Mouse (Mus musculus) liver, embryonic 13.5 days (tissue): Measurements from ENCODE around the gene Sh3rf1. TPM values are rescaled to one million over a fixed set of nuclear protein-coding genes. Genes with fewer than 3 reads are reported as not detected.

ENCODE experiments used
- ATAC-seq: fragments of 200-750 bp; cut with Nextera tagmentation; 2 replicates; pipeline ENCODE4 v1.8.0; 2017; ENCODE audit warnings: low read depth, mild to moderate bottlenecking, moderate number of reproducible peaks, moderate library complexity
- DNase-seq: peaks from one replicate; pipeline ENCODE4 v3.0.0; 2022
- H3K27ac ChIP-seq: fragments of 300-500 bp; sonication (generic); 2 replicates; pipeline ENCODE4 v1.5.1; 2015; ENCODE audit warnings: moderate library complexity, mild to moderate bottlenecking, inconsistent platforms
- H3K27me3 ChIP-seq: fragments of 300-500 bp; sonication (generic); 2 replicates; pipeline ENCODE4 v1.6.1; 2015; ENCODE audit warnings: mild to moderate bottlenecking, inconsistent platforms
- H3K36me3 ChIP-seq: fragments of 300-500 bp; sonication (generic); 2 replicates; pipeline ENCODE4 v1.6.1; 2015; ENCODE audit warnings: mild to moderate bottlenecking, inconsistent platforms
- H3K4me1 ChIP-seq: fragments of 300-500 bp; sonication (generic); replicated peaks from 2 replicates; pipeline ENCODE4 v1.6.1; 2015; ENCODE audit warnings: inconsistent platforms
- H3K4me2 ChIP-seq: fragments of 300-500 bp; sonication (generic); 2 replicates; pipeline ENCODE4 v1.6.1; 2015; ENCODE audit warnings: inconsistent platforms, mild to moderate bottlenecking, moderate library complexity
- H3K4me3 ChIP-seq: fragments of 300-500 bp; sonication (generic); replicated peaks from 2 replicates; pipeline ENCODE4 v1.5.1; 2015; ENCODE audit warnings: mild to moderate bottlenecking, inconsistent platforms
- H3K9ac ChIP-seq: fragments of 300-500 bp; sonication (generic); 2 replicates; pipeline ENCODE4 v1.6.1; 2015; ENCODE audit warnings: mild to moderate bottlenecking, inconsistent platforms
- H3K9me3 ChIP-seq: fragments of 300-500 bp; sonication (generic); replicated peaks from 2 replicates; pipeline ENCODE4 v1.6.1; 2016; ENCODE audit warnings: inconsistent platforms
- WGBS: fragments of 180-500 bp; shearing (Covaris S2); methylation state at CpG from one replicate; pipeline ENCODE4 v1.1.7; 2015; ENCODE audit not compliant: insufficient replicate concordance; 5-methylcytosine and 5-hydroxymethylcytosine counted together
- polyA plus RNA-seq: library from polyadenylated mRNA; unstranded; fragments of >200 nt; fragmentation: Nextera tagmentation; extraction: Ambion mirVana; gene quantifications from 2 replicates; pipeline ENCODE4 v1.2.1, GENCODE M21; 2015

Sh3rf1 gene
- polyA plus RNA-seq, 1 experiment from 2014 or later, result 1.1 TPM

DNA sequence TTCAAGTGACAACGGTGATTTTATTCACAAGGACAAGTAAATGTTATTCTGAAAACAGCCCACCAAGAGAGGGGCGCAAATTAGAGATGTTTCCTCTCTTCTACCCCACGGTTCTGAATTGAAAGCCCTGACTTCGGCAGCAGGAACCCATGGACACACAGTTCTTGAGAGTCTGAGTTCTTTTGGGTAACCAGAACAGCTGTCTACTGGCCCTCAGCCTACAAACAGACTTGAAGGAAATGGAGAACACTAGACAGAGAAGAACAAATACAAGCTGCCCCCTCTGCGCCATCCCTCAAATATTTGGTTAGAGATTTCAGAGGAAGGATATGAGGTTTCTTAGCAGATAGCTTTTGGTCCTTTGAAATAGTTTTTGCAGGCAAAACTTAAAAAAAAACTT is 52.7 kb downstream of the Sh3rf1 start:
- Histone ChIP-seq H3K4me3 (no peak overlapping the region), H3K27me3 (no peaks in the 10 kb centered on the region), H3K36me3 (no peaks in the 10 kb centered on the region), H3K9ac (no peak overlapping the region), H3K27ac (no peak overlapping the region), H3K4me2 (no peak overlapping the region), H3K4me1 (peaks cover 22% of the 10 kb centered on the region), H3K9me3 (no peaks in the 10 kb centered on the region)
- 74% methylated on average over 5 of the region's 5 CpGs for WGBS
- DNase-seq, result no peak
- ATAC-seq, result no peak

DNA sequence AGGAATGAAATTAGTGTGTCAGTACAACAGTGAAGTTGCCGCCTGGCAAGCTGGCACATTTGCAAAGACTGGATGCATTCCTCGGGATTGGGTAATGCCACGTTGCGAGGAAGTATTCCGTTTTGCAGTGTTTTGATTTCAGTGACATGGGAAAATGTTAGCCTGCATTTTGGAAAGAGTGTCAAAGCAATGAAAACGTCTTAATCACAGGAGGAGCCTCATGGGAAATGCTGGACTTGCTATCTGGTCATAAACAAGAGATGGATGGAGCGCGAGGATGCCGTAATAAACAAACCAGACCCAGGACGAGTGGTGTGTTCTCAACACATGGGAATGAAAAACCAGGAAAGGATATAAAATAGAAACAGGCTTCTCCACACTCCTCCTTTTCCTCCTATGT is 55.4 kb downstream of the Sh3rf1 start:
- DNase-seq (no peak), ATAC-seq (no peak)
- H3K9me3 ChIP-seq, result no peaks in the 10 kb centered on the region
- peaks cover 44% of the 10 kb centered on the region for H3K4me1 ChIP-seq
- no peak overlapping the region for H3K4me2 ChIP-seq
- 74% methylated on average over 10 of the region's 10 CpGs for WGBS
- H3K9ac ChIP-seq, result no peak overlapping the region
- H3K4me3 ChIP-seq, result no peak overlapping the region
- H3K36me3 ChIP-seq, result no peaks in the 10 kb centered on the region
- no peak overlapping the region for H3K27ac ChIP-seq
- no peaks in the 10 kb centered on the region for H3K27me3 ChIP-seq

DNA sequence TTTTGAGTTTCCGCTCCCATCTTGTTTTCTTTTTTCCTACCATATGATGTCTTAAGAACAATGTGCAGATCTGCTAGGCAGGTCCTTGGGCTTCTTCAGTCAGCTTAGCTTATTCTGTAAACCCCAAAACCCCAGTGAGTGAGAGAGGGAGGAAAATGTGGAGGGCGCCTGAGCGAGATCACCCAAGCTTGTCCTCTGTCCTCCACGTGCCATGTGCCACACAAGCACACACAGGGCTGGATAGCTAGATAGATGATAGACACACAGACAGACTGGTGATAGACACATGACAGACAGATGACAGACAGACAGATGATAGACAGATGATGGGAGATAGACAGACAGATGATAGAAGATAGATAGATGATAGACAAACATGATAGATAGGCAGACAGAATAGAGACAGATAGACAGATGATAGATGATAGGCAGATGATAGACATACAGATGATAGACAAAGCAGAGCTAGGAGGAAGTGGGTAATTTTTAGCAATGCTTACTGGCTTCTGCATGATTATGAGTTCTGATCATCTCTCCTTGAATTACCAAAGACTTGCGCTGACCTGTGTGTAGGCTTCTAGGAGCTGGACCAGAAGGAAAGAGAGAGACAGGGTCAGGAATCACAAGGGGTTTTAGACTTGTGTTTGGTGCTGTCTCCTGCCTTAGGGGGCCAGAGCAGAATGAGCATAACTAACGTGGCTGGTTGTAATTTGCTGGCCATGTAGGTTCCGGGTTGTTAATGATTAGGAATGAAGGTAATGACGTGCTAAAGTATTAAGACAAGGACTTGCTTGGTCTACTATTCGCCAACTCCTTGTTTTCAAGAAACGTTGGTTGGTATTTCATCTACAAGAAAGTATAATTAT is 58.9 kb downstream of the Sh3rf1 start:
- no peaks in the 10 kb centered on the region for H3K9me3 ChIP-seq
- no peak overlapping the region for H3K9ac ChIP-seq
- 63% methylated on average over 10 of the region's 10 CpGs for WGBS
- H3K27me3 ChIP-seq, result no peaks in the 10 kb centered on the region
- H3K4me2 ChIP-seq, result no peak overlapping the region
- no peak for DNase-seq
- no peak for ATAC-seq
- H3K27ac ChIP-seq, result no peak overlapping the region
- no peak overlapping the region for H3K4me3 ChIP-seq
- H3K36me3 ChIP-seq, result no peaks in the 10 kb centered on the region
- peaks cover 35% of the 10 kb centered on the region for H3K4me1 ChIP-seq

DNA sequence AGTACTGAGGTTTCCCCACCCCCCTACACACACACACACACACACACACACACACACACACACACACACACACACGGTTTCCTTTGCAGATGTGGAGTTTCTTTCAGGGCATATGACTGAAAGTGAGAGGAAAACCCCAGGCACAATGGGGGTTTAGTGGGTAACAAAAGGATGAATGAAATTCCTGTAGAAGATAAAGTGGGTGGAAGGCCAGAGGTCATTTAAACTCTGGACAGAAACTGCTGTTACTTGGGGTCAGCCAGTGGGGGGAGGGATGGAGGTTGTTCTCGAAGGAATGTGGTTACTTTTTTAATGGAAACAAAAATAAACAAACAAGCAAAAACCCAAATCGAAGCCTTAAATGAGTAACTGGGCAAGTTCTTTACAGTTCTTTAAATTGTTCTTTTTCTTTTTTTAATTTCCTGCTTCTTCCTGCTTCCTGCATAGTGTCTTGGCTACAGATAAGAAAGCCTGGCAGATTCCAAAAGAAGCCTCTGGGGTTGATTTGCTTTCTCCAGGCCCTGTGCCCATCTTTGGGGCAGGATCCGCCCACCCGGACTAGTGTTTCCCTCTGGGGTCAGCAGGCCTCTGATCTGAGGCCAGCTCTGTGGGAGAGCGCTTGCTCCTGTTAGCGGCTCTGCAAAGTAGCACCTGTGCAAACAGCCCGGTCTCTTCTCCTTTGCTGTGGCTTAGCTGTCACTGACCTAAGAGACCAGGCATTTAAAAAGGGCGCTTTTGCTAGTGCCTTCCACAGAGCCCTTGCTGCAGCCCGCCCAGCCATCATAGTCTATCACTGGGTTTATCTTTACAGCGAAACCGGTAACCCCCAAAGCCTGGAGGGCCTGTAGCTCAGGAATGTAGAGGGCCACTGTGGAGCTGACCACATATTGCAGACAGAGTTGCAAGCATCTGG is 59.8 kb downstream of the Sh3rf1 start:
- no peak overlapping the region for H3K9ac ChIP-seq
- no peak overlapping the region for H3K27ac ChIP-seq
- ATAC-seq, result peak; percentile 39; the same call in 1 of the 2 replicates
- no peaks in the 10 kb centered on the region for H3K9me3 ChIP-seq
- no peak overlapping the region for H3K4me3 ChIP-seq
- DNase-seq, result no peak
- peaks cover 36% of the 10 kb centered on the region for H3K4me1 ChIP-seq
- no peak overlapping the region for H3K4me2 ChIP-seq
- no peaks in the 10 kb centered on the region for H3K36me3 ChIP-seq
- 28% methylated on average over 12 of the region's 12 CpGs for WGBS
- H3K27me3 ChIP-seq, result no peaks in the 10 kb centered on the region

DNA sequence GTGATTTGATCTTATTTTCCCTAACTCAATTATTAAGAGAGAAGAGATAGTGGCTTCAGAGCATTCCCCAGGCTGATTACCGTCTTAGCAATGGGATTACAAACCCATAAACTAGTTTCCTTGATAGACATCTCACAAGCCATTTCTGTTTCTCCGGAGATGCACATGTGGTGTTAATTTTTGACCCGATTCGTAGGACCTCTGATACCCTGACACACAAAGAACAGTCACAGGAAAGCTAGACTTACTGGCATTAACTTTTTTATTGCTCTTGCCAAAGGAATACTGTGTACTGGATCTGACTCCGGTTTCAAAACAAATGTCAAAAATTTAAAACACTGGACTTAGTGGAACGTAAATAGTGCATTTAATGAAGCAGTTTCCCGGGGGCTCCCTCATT is 62.2 kb downstream of the Sh3rf1 start:
- 60% methylated on average over 7 of the region's 7 CpGs for WGBS
- H3K4me1 ChIP-seq, result peaks cover 38% of the 10 kb centered on the region
- no peaks in the 10 kb centered on the region for H3K36me3 ChIP-seq
- no peak for DNase-seq
- no peak overlapping the region for H3K4me3 ChIP-seq
- H3K27ac ChIP-seq, result no peak overlapping the region
- no peaks in the 10 kb centered on the region for H3K9me3 ChIP-seq
- ATAC-seq, result no peak
- no peaks in the 10 kb centered on the region for H3K27me3 ChIP-seq
- H3K4me2 ChIP-seq, result no peak overlapping the region
- H3K9ac ChIP-seq, result no peak overlapping the region

DNA sequence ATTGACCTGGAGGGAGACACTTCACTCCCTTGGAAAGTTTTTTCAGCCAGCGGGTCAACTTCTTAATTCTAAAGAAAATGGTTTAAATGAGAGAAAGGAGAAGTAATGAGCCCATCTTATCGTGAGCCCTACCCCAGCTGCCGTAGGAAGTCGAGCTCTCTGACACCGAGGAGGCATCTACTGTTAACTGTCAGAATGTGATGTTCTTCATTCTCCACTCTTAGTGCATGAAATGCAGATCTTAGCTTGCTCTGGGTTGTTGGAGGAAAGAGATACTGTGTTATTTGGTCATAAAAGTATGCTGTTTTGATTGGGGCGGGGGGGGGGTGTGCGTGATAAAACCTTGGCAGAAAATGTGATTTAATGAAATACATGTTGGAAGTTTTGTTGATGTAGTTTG is 62.7 kb downstream of the Sh3rf1 start:
- WGBS, result 32% methylated on average over 7 of the region's 7 CpGs

DNA sequence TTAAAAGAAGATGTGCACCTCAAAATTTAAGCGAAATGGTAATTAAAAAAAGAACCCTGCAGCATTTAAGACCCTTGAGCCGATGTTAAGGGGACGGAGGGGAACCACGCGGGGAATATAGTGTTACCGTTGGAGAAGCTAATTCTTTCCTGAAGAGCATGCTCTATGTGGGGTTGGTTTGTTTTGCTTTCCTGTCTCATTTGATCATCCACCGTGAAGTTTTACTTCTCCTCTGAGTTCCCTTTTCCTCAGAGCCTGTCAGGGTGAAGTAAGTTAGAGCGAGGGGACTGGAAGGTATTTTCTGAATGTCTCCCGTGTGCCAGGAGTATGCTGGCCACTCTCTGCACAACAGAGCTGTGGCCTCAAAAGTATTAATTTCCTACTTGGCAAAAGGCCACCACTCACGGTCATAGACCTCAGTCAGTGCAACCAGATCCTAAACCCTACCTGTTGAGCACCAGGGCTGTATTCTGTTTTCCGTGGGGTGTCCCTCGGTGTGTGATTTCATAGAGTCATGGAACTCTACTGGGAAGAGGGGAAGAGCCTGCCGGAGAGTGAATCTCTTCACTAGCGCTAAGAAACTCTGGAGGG is 63.2 kb downstream of the Sh3rf1 start:
- Histone ChIP-seq H3K4me2 (no peak overlapping the region), H3K36me3 (no peaks in the 10 kb centered on the region), H3K9me3 (no peaks in the 10 kb centered on the region), H3K27ac (no peak overlapping the region), H3K9ac (no peak overlapping the region), H3K27me3 (no peaks in the 10 kb centered on the region), H3K4me3 (no peak overlapping the region), H3K4me1 (peaks cover 34% of the 10 kb centered on the region)
- ATAC-seq (no peak), DNase-seq (no peak)
- 59% methylated on average over 14 of the region's 14 CpGs for WGBS

More for the DNA sequence above, 62.7 kb downstream of the Sh3rf1 start:
- H3K9ac ChIP-seq, result no peak overlapping the region
- H3K9me3 ChIP-seq, result no peaks in the 10 kb centered on the region
- H3K27ac ChIP-seq, result no peak overlapping the region
- peaks cover 38% of the 10 kb centered on the region for H3K4me1 ChIP-seq
- no peak overlapping the region for H3K4me2 ChIP-seq
- ATAC-seq (no peak), DNase-seq (no peak)
- H3K36me3 ChIP-seq, result no peaks in the 10 kb centered on the region
- H3K4me3 ChIP-seq, result no peak overlapping the region
- H3K27me3 ChIP-seq, result no peaks in the 10 kb centered on the region

DNA sequence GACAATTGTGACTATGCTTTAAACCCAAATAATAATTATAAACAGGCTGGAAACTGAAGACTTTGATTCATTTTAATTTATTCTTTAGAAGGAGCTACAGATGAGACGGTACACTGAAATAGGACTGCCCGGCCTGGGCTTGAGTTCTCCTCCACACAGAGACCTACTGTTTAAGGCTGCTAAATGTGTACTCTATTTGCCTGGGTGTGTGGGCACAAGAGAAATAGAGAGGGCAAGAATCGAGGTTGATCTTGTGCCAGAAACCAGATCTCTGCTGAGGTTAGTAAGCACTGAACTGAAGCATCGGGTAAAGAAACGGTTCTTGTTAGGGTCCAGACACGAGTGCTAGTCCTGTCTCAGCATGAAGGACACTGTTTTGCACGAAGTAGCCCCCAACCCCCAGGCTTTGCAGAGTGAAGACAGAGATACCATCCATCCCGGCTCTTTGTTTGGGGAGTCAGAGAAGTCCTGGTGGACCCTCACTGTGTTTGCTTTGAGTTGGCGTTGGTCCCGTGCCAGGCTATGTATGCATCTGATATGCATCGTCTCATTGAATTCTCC is 64.4 kb downstream of the Sh3rf1 start:
- Histone ChIP-seq H3K27me3 (no peaks in the 10 kb centered on the region), H3K27ac (no peak overlapping the region), H3K9ac (no peak overlapping the region), H3K4me1 (peaks cover 22% of the 10 kb centered on the region), H3K4me3 (no peak overlapping the region), H3K36me3 (no peaks in the 10 kb centered on the region), H3K9me3 (no peaks in the 10 kb centered on the region), H3K4me2 (no peak overlapping the region)
- DNase-seq (no peak), ATAC-seq (no peak)
- WGBS, result 67% methylated on average over 11 of the region's 11 CpGs

DNA sequence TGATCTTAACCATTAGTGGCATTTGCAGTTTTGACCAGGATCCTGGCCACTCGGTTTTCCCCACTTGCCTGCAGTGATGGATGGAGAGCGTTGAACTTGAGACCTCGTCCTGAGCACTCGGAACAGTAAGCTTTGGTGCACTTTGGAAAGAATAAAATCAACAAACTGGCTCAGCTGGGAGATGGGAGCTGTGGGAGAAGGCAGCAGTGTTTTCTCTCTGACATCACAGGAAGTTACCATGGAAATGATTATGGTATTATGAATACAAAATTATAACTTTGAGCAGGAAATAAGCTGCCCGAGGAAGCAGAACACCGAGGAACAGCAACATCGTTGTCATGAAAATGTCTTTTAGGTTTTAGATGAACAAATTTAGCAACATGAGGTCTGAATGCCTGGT is 65.0 kb downstream of the Sh3rf1 start:
- no peak overlapping the region for H3K9ac ChIP-seq
- ATAC-seq (no peak), DNase-seq (no peak)
- no peaks in the 10 kb centered on the region for H3K27me3 ChIP-seq
- H3K4me2 ChIP-seq, result no peak overlapping the region
- no peaks in the 10 kb centered on the region for H3K36me3 ChIP-seq
- peaks cover 16% of the 10 kb centered on the region for H3K4me1 ChIP-seq
- H3K9me3 ChIP-seq, result no peaks in the 10 kb centered on the region
- no peak overlapping the region for H3K4me3 ChIP-seq
- 68% methylated on average over 7 of the region's 7 CpGs for WGBS
- H3K27ac ChIP-seq, result no peak overlapping the region

DNA sequence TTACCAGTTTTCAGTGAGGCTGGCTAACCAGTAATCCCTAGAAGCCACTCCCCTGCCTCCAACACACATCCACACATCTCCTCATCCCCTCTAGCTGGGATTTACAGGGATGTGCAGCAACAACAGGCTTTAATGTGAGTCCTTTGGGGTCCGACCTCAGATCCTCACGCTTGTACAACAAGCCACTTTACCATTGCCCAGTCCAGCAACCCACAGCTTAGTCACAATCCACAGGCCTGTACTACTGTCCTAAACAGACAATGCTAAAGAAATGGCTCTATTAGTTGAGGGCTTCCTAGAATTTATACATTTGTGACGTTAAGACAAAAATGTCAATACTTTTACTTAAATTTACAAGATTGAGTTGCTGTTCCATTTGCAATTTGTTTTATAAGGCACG is 71.4 kb downstream of the Sh3rf1 start:
- no peak overlapping the region for H3K4me3 ChIP-seq
- no peaks in the 10 kb centered on the region for H3K9me3 ChIP-seq
- no peak overlapping the region for H3K4me2 ChIP-seq
- H3K36me3 ChIP-seq, result no peaks in the 10 kb centered on the region
- no peaks in the 10 kb centered on the region for H3K27me3 ChIP-seq
- no peak for ATAC-seq
- no peaks in the 10 kb centered on the region for H3K4me1 ChIP-seq
- 78% methylated on average over 4 of the region's 4 CpGs for WGBS
- DNase-seq, result no peak
- H3K9ac ChIP-seq, result no peak overlapping the region
- no peak overlapping the region for H3K27ac ChIP-seq

DNA sequence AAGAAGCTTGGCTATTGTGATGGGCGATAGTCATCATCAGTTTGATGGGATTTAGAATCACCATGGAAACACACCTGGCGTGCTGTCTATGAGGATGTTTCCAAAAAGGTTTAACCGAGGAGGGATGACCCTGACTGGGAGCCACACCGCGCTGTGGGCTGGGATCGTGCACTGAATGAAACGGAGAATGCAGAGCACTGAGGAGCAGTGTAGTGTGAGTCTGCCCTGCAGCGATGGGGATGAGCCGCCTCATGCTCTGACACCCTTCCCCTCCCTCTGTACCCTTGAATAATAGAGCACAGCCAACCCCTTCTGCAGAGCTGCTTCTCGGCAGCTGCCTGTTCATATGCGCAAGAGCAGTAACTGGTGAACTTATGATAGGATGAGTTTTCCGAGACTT is 71.8 kb downstream of the Sh3rf1 start:
- H3K4me2 ChIP-seq, result no peak overlapping the region
- no peak for DNase-seq
- H3K4me3 ChIP-seq, result no peak overlapping the region
- WGBS, result 76% methylated on average over 12 of the region's 12 CpGs
- no peaks in the 10 kb centered on the region for H3K36me3 ChIP-seq
- no peaks in the 10 kb centered on the region for H3K27me3 ChIP-seq
- no peaks in the 10 kb centered on the region for H3K9me3 ChIP-seq
- H3K4me1 ChIP-seq, result no peaks in the 10 kb centered on the region
- no peak overlapping the region for H3K27ac ChIP-seq
- no peak overlapping the region for H3K9ac ChIP-seq
- ATAC-seq, result no peak
